Mouse (Mus musculus): ENCODE measurements around the gene Krtap10-4.

- TF ChIP-seq CTCF (IDR thresholded peaks at IDR 0.05; ENCODE audit: low read depth) (no peak), EP300 (optimal IDR thresholded peaks at IDR 0.05) (no peak)
Observed at GRCm38 (mm10) chr10:77839006-77839405, 12.1 kb upstream of the Krtap10-4 start.
